Mouse (Mus musculus) heart, embryonic 16.5 days (tissue): Measurements from ENCODE around the gene Crtc2. TPM values are rescaled to one million over a fixed set of nuclear protein-coding genes. Genes with fewer than 3 reads are reported as not detected.
A peak's percentile ranks its signal among the peaks of the same experiment; 100 is the strongest.

Experiments
- ATAC-seq: fragments of 200-750 bp; cut with Nextera tagmentation; replicated peaks from 2 replicates; pipeline ENCODE4 v1.8.0; 2017; ENCODE audit warnings: moderate number of reproducible peaks; ENCODE audit not compliant: insufficient read depth, low FRiP score; ENCODE audit errors: extremely low read depth
- H3K27ac ChIP-seq: fragments of 300-500 bp; sonication (generic); 2 replicates; pipeline ENCODE4 v1.5.1; 2014; ENCODE audit warnings: mild to moderate bottlenecking, low read length, control low read depth, moderate library complexity
- H3K27me3 ChIP-seq: fragments of 300-500 bp; sonication (generic); 2 replicates; pipeline ENCODE4 v1.6.1; 2014; ENCODE audit warnings: low read length, mixed read lengths; ENCODE audit not compliant: control insufficient read depth, insufficient read depth
- H3K36me3 ChIP-seq: fragments of 300-500 bp; sonication (generic); 2 replicates; pipeline ENCODE4 v1.6.1; 2014; ENCODE audit not compliant: control insufficient read depth, insufficient read depth
- H3K4me1 ChIP-seq: fragments of 300-500 bp; sonication (generic); 2 replicates; pipeline ENCODE4 v1.6.1; 2014; ENCODE audit warnings: low read length, mixed read lengths; ENCODE audit not compliant: control insufficient read depth, insufficient read depth
- H3K4me2 ChIP-seq: fragments of 300-500 bp; sonication (generic); 2 replicates; pipeline ENCODE4 v1.6.1; 2014; ENCODE audit warnings: low read depth, mild to moderate bottlenecking, control low read depth, low read length
- H3K4me3 ChIP-seq: fragments of 300-500 bp; sonication (generic); 2 replicates; pipeline ENCODE4 v1.5.1; 2014; ENCODE audit warnings: mild to moderate bottlenecking, control low read depth, low read length
- H3K9ac ChIP-seq: fragments of 300-500 bp; sonication (generic); 2 replicates; pipeline ENCODE4 v1.6.1; 2014; ENCODE audit warnings: low read length, control low read depth
- H3K9me3 ChIP-seq: fragments of 300-500 bp; sonication (generic); replicated peaks from 2 replicates; pipeline ENCODE4 v1.6.1; 2016; ENCODE audit warnings: low read length; ENCODE audit not compliant: control insufficient read depth
- WGBS: fragments of 180-500 bp; shearing (Covaris S2); extraction: QIAGEN DNeasy Blood & Tissue Kit; methylation state at CpG from one replicate; pipeline ENCODE4 v1.1.7; 2014; 5-methylcytosine and 5-hydroxymethylcytosine counted together
- polyA plus RNA-seq: library from polyadenylated mRNA; unstranded; fragments of >200 nt; fragmentation: Nextera tagmentation; extraction: Ambion mirVana; gene quantifications from 2 replicates; pipeline ENCODE4 v1.2.1, GENCODE M21; 2015

Gene Crtc2
- 12.2 and 13.9 TPM in 2 replicates for polyA plus RNA-seq

DNA sequence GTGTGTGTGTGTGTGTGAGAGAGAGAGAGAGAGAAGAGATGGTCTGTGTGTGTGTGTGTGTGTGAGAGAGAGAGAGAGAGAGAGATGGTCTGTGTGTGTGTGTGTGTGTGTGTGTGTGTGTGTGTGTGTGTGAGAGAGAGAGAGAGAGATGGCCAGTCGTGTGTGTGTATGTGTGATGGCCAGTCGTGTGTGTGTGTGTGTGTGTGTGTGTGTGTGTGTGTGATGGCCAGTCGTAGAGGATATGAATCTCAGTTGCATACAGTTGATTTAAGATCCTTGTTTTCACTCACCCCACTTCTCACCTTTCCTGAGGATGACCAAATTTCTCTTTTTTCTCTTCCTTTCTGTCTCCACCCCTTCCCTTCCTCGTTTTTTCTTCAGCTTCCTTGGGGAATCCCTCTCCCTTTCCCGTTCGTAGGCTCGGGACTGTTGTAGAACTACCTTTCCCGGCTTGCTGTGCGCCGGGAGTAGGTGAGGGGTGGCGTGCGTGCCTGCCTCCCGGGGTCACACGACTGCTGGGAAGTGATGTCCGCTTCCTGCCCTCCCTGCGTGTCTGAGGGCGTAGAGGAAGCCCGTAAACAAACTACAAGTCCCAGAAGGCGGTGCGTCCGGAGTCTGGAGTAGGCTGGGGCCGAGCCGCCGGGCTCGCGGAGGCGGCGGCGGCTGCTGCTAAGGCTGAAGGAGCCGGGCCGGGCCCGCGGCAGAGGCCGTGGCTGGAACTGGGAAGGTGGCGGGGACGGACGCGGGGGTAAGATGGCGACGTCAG, at the start of gene Crtc2:
Crtc2 (plus strand) TSS at position 511 of the 766 bp plus-strand sequence.
- H3K27ac ChIP-seq, result peak within 1 kb of the TSS; percentile 88
- peaks cover 12% of the 10 kb centered on the region for H3K4me1 ChIP-seq
- H3K4me2 ChIP-seq, result peak within 1 kb of the TSS; percentile 76
- WGBS, result 1% methylated on average over 40 of the region's 40 CpGs
- peaks cover 15% of the 10 kb centered on the region for H3K36me3 ChIP-seq
- ATAC-seq, result peak; percentile 97
- peak within 1 kb of the TSS; percentile 90 for H3K9ac ChIP-seq
- no peaks in the 10 kb centered on the region for H3K27me3 ChIP-seq
- H3K4me3 ChIP-seq, result peak within 1 kb of the TSS; percentile 89
- H3K9me3 ChIP-seq, result no peaks in the 10 kb centered on the region

GRCm38 (mm10) chr3:90204582-90204981, 49.4 kb upstream of the Crtc2 start:
- H3K27ac ChIP-seq, result no peak overlapping the region
- no peak overlapping the region for H3K4me3 ChIP-seq
- H3K9ac ChIP-seq, result no peak overlapping the region
- H3K36me3 ChIP-seq, result peaks cover 8% of the 10 kb centered on the region; the same call in 1 of the 2 replicates
- H3K4me2 ChIP-seq, result no peak overlapping the region
- H3K9me3 ChIP-seq, result no peaks in the 10 kb centered on the region
- 93% methylated on average over 2 of the region's 2 CpGs for WGBS
- H3K4me1 ChIP-seq, result peaks cover 12% of the 10 kb centered on the region; the same call in 1 of the 2 replicates
- no peaks in the 10 kb centered on the region for H3K27me3 ChIP-seq
- no peak for ATAC-seq

DNA sequence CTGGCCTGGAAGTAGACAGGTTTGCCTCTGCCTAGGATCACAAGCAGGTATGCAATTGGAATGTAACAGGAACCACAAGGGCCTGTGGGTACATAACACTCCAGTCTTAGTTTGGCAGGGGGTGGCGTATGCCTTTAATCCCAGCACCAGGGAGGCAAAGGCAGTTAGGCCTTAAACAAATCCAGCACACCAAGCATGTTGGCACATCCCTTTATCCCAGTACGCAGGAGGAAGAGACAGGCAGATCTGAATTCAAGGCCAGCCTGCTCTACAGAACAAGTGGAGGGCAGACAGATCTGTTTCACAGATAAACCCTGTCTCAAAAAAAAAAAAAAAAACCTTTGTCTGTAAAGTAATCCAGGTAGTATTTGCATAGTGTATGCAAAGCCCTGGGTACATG, 45.3 kb upstream of the Crtc2 start:
- WGBS, result 69% methylated on average over 2 of the region's 2 CpGs
- Histone ChIP-seq H3K9ac (no peak overlapping the region), H3K4me1 (peaks cover 26% of the 10 kb centered on the region), H3K27me3 (no peaks in the 10 kb centered on the region), H3K36me3 (peaks cover 26% of the 10 kb centered on the region), H3K4me3 (no peak overlapping the region), H3K4me2 (no peak overlapping the region), H3K27ac (peak overlapping the region; percentile 20; the same call in 1 of the 2 replicates), H3K9me3 (no peaks in the 10 kb centered on the region)
- ATAC-seq, result no peak

DNA sequence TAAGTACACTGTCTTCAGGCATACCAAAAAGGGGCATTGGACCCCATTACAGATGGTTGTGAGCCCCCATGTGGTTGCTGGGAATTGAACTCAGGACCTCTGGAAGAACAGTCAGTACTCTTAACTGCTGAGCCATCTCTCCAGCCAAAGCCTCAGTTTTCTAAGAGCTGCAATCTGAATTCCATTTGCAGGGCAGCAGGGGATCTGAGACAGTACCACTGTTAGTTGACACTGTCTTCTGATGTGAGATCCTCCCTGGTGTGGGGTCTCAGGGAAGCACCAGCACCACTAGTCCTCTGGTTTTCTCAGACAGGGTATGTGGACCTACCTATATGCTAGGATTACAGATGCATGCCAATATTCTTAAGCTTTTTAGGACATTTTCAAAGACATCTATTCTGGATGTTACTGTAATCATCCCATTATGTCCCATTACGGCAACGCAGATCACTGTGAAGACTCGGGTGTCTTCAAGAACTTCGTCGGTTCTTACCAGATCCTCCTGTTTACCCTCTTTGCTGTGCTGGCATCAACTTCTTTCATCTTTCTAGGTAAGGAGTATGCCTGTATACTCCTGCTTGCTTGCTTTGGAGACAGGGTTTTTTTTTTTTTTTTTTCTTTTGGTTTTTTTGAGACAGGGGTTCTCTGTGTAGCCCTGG, 43.9 kb upstream of the Crtc2 start:
- H3K36me3 ChIP-seq, result peaks cover 26% of the 10 kb centered on the region
- H3K9ac ChIP-seq, result no peak overlapping the region
- H3K27ac ChIP-seq, result no peak overlapping the region
- H3K4me3 ChIP-seq, result no peak overlapping the region
- no peaks in the 10 kb centered on the region for H3K27me3 ChIP-seq
- WGBS, result 86% methylated on average over 5 of the region's 5 CpGs
- ATAC-seq, result no peak
- H3K4me2 ChIP-seq, result no peak overlapping the region
- H3K4me1 ChIP-seq, result peaks cover 27% of the 10 kb centered on the region
- H3K9me3 ChIP-seq, result no peaks in the 10 kb centered on the region

- H3K9me3 ChIP-seq, result no peaks in the 10 kb centered on the region
- ATAC-seq, result no peak
- 0 out of 2 replicates have a peak overlapping the region, but pooled peaks have one; percentile 9 for H3K27ac ChIP-seq
- H3K4me1 ChIP-seq, result peaks cover 27% of the 10 kb centered on the region
- peaks cover 26% of the 10 kb centered on the region for H3K36me3 ChIP-seq
- H3K27me3 ChIP-seq, result no peaks in the 10 kb centered on the region
- H3K9ac ChIP-seq, result peak overlapping the region; percentile 87
- peak overlapping the region; percentile 76 for H3K4me2 ChIP-seq
- WGBS, result 65% methylated on average over 13 of the region's 13 CpGs
- peak overlapping the region; percentile 79 for H3K4me3 ChIP-seq
Observed at GRCm38 (mm10) chr3:90211475-90212398, 42.2 kb upstream of the Crtc2 start.

GRCm38 (mm10) chr3:90212723-90213122, 41.2 kb upstream of the Crtc2 start:
- Histone ChIP-seq H3K4me1 (peaks cover 27% of the 10 kb centered on the region), H3K27me3 (no peaks in the 10 kb centered on the region), H3K27ac (no peak overlapping the region), H3K4me2 (peak overlapping the region; percentile 76), H3K9me3 (no peaks in the 10 kb centered on the region), H3K4me3 (peak overlapping the region; percentile 79), H3K36me3 (peaks cover 26% of the 10 kb centered on the region), H3K9ac (peak overlapping the region; percentile 87)
- WGBS, result 10% methylated on average over 5 of the region's 5 CpGs
- no peak for ATAC-seq

GRCm38 (mm10) chr3:90213377-90213866, 40.5 kb upstream of the Crtc2 start, which contains the start of the genes Rps27 and Rab13:
Gene Rps27 (minus strand): TSS chr3:90213651.
Gene Rab13 (plus strand): TSS chr3:90213695.
- H3K9ac ChIP-seq, result peak within 1 kb of the TSS; percentile 87
- H3K4me3 ChIP-seq, result peak within 1 kb of the TSS; percentile 79
- peak within 1 kb of the TSS; percentile 86 for H3K27ac ChIP-seq
- H3K9me3 ChIP-seq, result no peaks in the 10 kb centered on the region
- under 1% methylated on average over 42 of the region's 42 CpGs for WGBS
- peak within 1 kb of the TSS; percentile 76 for H3K4me2 ChIP-seq
- peaks cover 22% of the 10 kb centered on the region for H3K36me3 ChIP-seq
- no peaks in the 10 kb centered on the region for H3K27me3 ChIP-seq
- H3K4me1 ChIP-seq, result peaks cover 27% of the 10 kb centered on the region
- ATAC-seq, result peak; percentile 95

GRCm38 (mm10) chr3:90213956-90214684, 39.8 kb upstream of the Crtc2 start:
- H3K4me1 ChIP-seq, result peaks cover 20% of the 10 kb centered on the region
- ATAC-seq, result 0 out of 2 replicates have a peak, but pooled peaks have one; percentile 38

More at GRCm38 (mm10) chr3:90213956-90214684, 39.8 kb upstream of the Crtc2 start:
- no peaks in the 10 kb centered on the region for H3K27me3 ChIP-seq
- peak overlapping the region; percentile 79 for H3K4me3 ChIP-seq
- peaks cover 20% of the 10 kb centered on the region for H3K36me3 ChIP-seq
- no peaks in the 10 kb centered on the region for H3K9me3 ChIP-seq
- peak overlapping the region; percentile 28 for H3K27ac ChIP-seq
- H3K4me2 ChIP-seq, result peak overlapping the region; percentile 71
- 14% methylated on average over 12 of the region's 12 CpGs for WGBS
- H3K9ac ChIP-seq, result peak overlapping the region; percentile 7; the same call in 1 of the 2 replicates
